27 mouse cellular contexts compared by ENCODE assay signal in genomic region chr6:8719692-8720091, GRCm38 (mm10).
"Had no signal": no experiment of that assay in that cellular context is flagged by ENCODE, and none has a peak within 500 bp of the region (broad histone marks: within the 10 kb centered on the region; RNA-seq: fewer than 3 reads in every experiment).

No protein-coding gene starts in this region.

- H3K36me3 ChIP-seq: heart, embryonic 13.5 days; heart, embryonic 15.5 days; hindbrain, embryonic 13.5 days; hindbrain, embryonic 15.5 days; kidney, embryonic 15.5 days; limb, embryonic 10.5 days; limb, embryonic 12.5 days; liver, embryonic 13.5 days; liver, embryonic 15.5 days had no signal

- H3K9me3 ChIP-seq: heart, embryonic 13.5 days; heart, embryonic 15.5 days; hindbrain, embryonic 13.5 days; hindbrain, embryonic 15.5 days; kidney, embryonic 15.5 days; limb, embryonic 10.5 days; limb, embryonic 12.5 days; liver, embryonic 13.5 days; liver, embryonic 15.5 days had no signal

- H3K9ac ChIP-seq: heart, embryonic 13.5 days; heart, embryonic 15.5 days; hindbrain, embryonic 13.5 days; hindbrain, embryonic 15.5 days; kidney, embryonic 15.5 days; limb, embryonic 12.5 days; liver, embryonic 13.5 days; liver, embryonic 15.5 days had no signal

- H3K4me2 ChIP-seq: heart, embryonic 11.5 days; heart, embryonic 13.5 days; heart, embryonic 15.5 days; hindbrain, embryonic 13.5 days; hindbrain, embryonic 15.5 days; kidney, embryonic 15.5 days; limb, embryonic 12.5 days; liver, embryonic 11.5 days; liver, embryonic 13.5 days; liver, embryonic 15.5 days had no signal

- H3K4me1 ChIP-seq: heart, embryonic 13.5 days; heart, embryonic 15.5 days; hindbrain, embryonic 13.5 days; hindbrain, embryonic 15.5 days; kidney, embryonic 15.5 days; liver, embryonic 13.5 days; liver, embryonic 15.5 days had no signal

- H3K27me3 ChIP-seq: heart, embryonic 13.5 days; heart, embryonic 15.5 days; hindbrain, embryonic 13.5 days; hindbrain, embryonic 15.5 days; kidney, embryonic 15.5 days; limb, embryonic 12.5 days; liver, embryonic 13.5 days; liver, embryonic 15.5 days had no signal

- ATAC-seq: hindbrain, postnatal 0 days; intestine, embryonic 16.5 days had no signal

- H3K27ac ChIP-seq: heart, adult 2 months; heart, embryonic 13.5 days; heart, embryonic 15.5 days; hindbrain, embryonic 13.5 days; hindbrain, embryonic 15.5 days; hindbrain, postnatal 0 days; kidney, embryonic 15.5 days; kidney, postnatal 0 days; layer of hippocampus, adult 2 months; limb, embryonic 10.5 days; liver, embryonic 13.5 days; liver, embryonic 15.5 days had no signal

- H3K4me3 ChIP-seq: heart, adult 2 months; heart, embryonic 13.5 days; heart, embryonic 15.5 days; hindbrain, embryonic 13.5 days; hindbrain, embryonic 15.5 days; kidney, embryonic 15.5 days; layer of hippocampus, adult 2 months; limb, embryonic 10.5 days; limb, embryonic 12.5 days; liver, embryonic 13.5 days; liver, embryonic 15.5 days had no signal

- DNase-seq: gastrocnemius, postnatal 14 days; gastrocnemius, postnatal 36 days; heart, adult 11 months; heart, adult 2 months; heart, postnatal 14 days; heart, postnatal 36 days; kidney, adult 11 months; kidney, adult 2 months; kidney, adult 9 months; kidney, postnatal 14 days; kidney, postnatal 4 days; liver; liver, embryonic 13.5 days had no signal
